Mouse (Mus musculus) thymus, postnatal 25 days (tissue): ENCODE measurements around the gene Suox.
"Not testable (repeated sequence)": the region's sequence is repeated elsewhere in the genome, so short reads cannot be mapped to it uniquely, and the experiment has no call there.

Source experiments
- DNase-seq: peaks from one replicate; pipeline ENCODE4 v3.0.0; 2022

Suox gene

GRCm38 (mm10) chr10:128626311-128627310 lies 47.3 kb downstream of the Suox start, which contains the start of gene Rps26:
Gene Rps26 (minus strand): TSS chr10:128626747.
- peak; percentile 82 for DNase-seq

GRCm38 (mm10) chr10:128625287-128625894 lies 48.5 kb downstream of the Suox start:
- DNase-seq: no peak

- not testable (repeated sequence) for DNase-seq
Observed at GRCm38 (mm10) chr10:128623106-128623613, 50.7 kb downstream of the Suox start.

GRCm38 (mm10) chr10:128622702-128623101 lies 51.2 kb downstream of the Suox start:
- no peak for DNase-seq

GRCm38 (mm10) chr10:128621986-128622520 lies 51.8 kb downstream of the Suox start:
- DNase-seq: no peak

GRCm38 (mm10) chr10:128620241-128620640 lies 53.6 kb downstream of the Suox start:
- DNase-seq: no peak
